Mouse (Mus musculus): ENCODE measurements around the gene Glra4. TPM values are rescaled to one million over a fixed set of nuclear protein-coding genes. Genes with fewer than 3 reads are reported as not detected.
A peak's percentile ranks its signal among the peaks of the same experiment; 100 is the strongest.
"Not testable (repeated sequence)": the region's sequence is repeated elsewhere in the genome, so short reads cannot be mapped to it uniquely, and the experiment has no call there.

The Glra4 gene
- polyA plus RNA-seq, 2 experiments, result 0.19 TPM; not detected in 1

DNA sequence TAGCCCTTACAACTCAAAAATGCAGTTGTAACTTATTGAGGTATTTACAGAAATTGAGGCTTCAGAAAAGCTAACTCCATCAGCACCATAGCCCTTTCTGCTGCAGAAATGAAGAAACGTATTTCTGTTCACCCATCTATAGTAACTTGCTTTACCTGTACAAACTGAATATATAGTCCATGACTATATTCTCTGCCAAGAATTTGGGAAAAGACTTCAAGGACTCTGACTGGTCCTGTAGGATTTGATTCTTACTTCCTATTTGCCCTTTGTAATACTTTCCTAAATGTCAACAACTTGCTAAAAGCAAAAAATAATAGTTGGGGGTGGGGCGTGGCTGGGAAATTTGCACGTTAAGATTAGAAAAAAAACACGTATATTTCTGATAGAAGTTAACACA is 47.9 kb downstream of the Glra4 start:
- Histone ChIP-seq H3K9me3 (ENCODE audit: control insufficient read depth, low read length) (no peaks in the 10 kb centered on the region), H3K4me3 (replicated peaks; ENCODE audit: low read length) (no peak overlapping the region), H3K4me2 (replicated peaks; ENCODE audit: low read depth, low read length, severe bottlenecking) (no peak overlapping the region), H3K4me1 (ENCODE audit: control insufficient read depth, insufficient read depth, low read length) (no peaks in the 10 kb centered on the region), H3K27ac (replicated peaks; ENCODE audit: low read depth, low read length) (no peak overlapping the region), H3K36me3 (ENCODE audit: control insufficient read depth, insufficient read depth, low read length) (peaks cover 21% of the 10 kb centered on the region), H3K27me3 (ENCODE audit: control insufficient read depth, insufficient read depth, low read length) (no peaks in the 10 kb centered on the region), H3K9ac (ENCODE audit: low read depth, low read length, severe bottlenecking) (no peak overlapping the region)
- DNase-seq (ENCODE audit: low spot score) (no peak), ATAC-seq (ENCODE audit: low FRiP score, low read depth) (no peak)
- WGBS, result 80% methylated on average over 4 of the region's 4 CpGs
- TF ChIP-seq POLR2A (IDR thresholded peaks at IDR 0.05; ENCODE audit: borderline replicate concordance, extremely low read depth, insufficient read depth, insufficient read length), result no peak

GRCm38 (mm10) chrX:136714742-136715474 is 65.0 kb downstream of the Glra4 start:
- peak; percentile 37; the same call in 1 of the 2 replicates for ATAC-seq (ENCODE audit: low FRiP score, low read depth)
- H3K4me1 ChIP-seq (ENCODE audit: control insufficient read depth, insufficient read depth, low read length); H3K4me2 ChIP-seq (replicated peaks; ENCODE audit: low read depth, low read length, severe bottlenecking); H3K9ac ChIP-seq (ENCODE audit: low read depth, low read length, severe bottlenecking); H3K36me3 ChIP-seq (ENCODE audit: control insufficient read depth, insufficient read depth, low read length); DNase-seq (ENCODE audit: low spot score); H3K9me3 ChIP-seq (ENCODE audit: control insufficient read depth, low read length); H3K4me3 ChIP-seq (replicated peaks; ENCODE audit: low read length); H3K27ac ChIP-seq (replicated peaks; ENCODE audit: low read depth, low read length); H3K27me3 ChIP-seq (ENCODE audit: control insufficient read depth, insufficient read depth, low read length): not testable (repeated sequence)
- WGBS, result 66% methylated on average over 3 of the region's 3 CpGs

GRCm38 (mm10) chrX:136708782-136709181 is 71.2 kb downstream of the Glra4 start:
- no peaks in the 10 kb centered on the region for H3K9me3 ChIP-seq (ENCODE audit: control insufficient read depth, low read length)
- no peak for ATAC-seq (ENCODE audit: low FRiP score, low read depth)
- DNase-seq (ENCODE audit: low spot score), result no peak
- peak overlapping the region; percentile 48 for H3K4me2 ChIP-seq (replicated peaks; ENCODE audit: low read depth, low read length, severe bottlenecking)
- H3K9ac ChIP-seq (ENCODE audit: low read depth, low read length, severe bottlenecking), result peak overlapping the region; percentile 75
- H3K4me1 ChIP-seq (ENCODE audit: control insufficient read depth, insufficient read depth, low read length), result no peaks in the 10 kb centered on the region
- no peak for TF ChIP-seq POLR2A (IDR thresholded peaks at IDR 0.05; ENCODE audit: borderline replicate concordance, extremely low read depth, insufficient read depth, insufficient read length)
- no peaks in the 10 kb centered on the region for H3K27me3 ChIP-seq (ENCODE audit: control insufficient read depth, insufficient read depth, low read length)
- peak overlapping the region; percentile 48 for H3K4me3 ChIP-seq (replicated peaks; ENCODE audit: low read length)
- no peaks in the 10 kb centered on the region for H3K36me3 ChIP-seq (ENCODE audit: control insufficient read depth, insufficient read depth, low read length)
- 26% methylated on average over 14 of the region's 14 CpGs for WGBS
- peak overlapping the region; percentile 82; the same call in 1 of the 2 replicates for H3K27ac ChIP-seq (replicated peaks; ENCODE audit: low read depth, low read length)

DNA sequence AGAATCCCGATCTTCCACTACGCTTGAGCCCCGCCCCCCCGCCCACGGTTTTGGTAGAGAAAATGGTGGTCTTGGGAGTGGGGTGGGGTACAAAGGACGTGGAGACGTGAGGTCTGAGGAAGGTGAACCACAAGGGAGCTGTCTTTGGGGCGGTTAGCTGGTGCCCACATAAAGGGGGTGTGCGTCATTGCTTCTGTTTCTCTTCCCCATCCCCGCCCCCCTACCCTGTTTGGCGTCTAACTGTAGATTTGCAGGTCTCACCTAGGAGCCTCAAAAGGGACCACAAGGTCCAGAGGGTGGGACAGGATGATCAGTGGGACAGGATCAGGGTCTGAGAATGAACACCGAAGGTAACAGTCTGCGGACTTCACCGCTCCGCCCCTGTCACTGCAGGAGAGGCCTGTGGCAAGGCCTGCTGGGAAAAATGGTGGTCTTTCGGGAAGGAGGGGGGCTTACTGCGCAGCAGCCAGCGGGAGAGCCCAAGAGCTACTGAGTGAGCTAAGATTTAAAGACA is 71.7 kb downstream of the Glra4 start:
- Histone ChIP-seq H3K36me3 (ENCODE audit: control insufficient read depth, insufficient read depth, low read length) (no peaks in the 10 kb centered on the region), H3K4me3 (replicated peaks; ENCODE audit: low read length) (peak overlapping the region; percentile 48), H3K9ac (ENCODE audit: low read depth, low read length, severe bottlenecking) (peak overlapping the region; percentile 75), H3K4me2 (replicated peaks; ENCODE audit: low read depth, low read length, severe bottlenecking) (peak overlapping the region; percentile 48), H3K9me3 (ENCODE audit: control insufficient read depth, low read length) (no peaks in the 10 kb centered on the region), H3K27ac (replicated peaks; ENCODE audit: low read depth, low read length) (peak overlapping the region; percentile 82), H3K4me1 (ENCODE audit: control insufficient read depth, insufficient read depth, low read length) (no peaks in the 10 kb centered on the region), H3K27me3 (ENCODE audit: control insufficient read depth, insufficient read depth, low read length) (no peaks in the 10 kb centered on the region)
- DNase-seq (ENCODE audit: low spot score), result peak; percentile 42
- ATAC-seq (ENCODE audit: low FRiP score, low read depth), result peak; percentile 90
- WGBS, result 28% methylated on average over 17 of the region's 18 CpGs
- TF ChIP-seq POLR2A (IDR thresholded peaks at IDR 0.05; ENCODE audit: borderline replicate concordance, extremely low read depth, insufficient read depth, insufficient read length), result 0 out of 2 replicates have a peak, but pooled peaks have one; percentile 31

Other genes starting within 250 kb of the Glra4 start
- gene Kir3dl2, start 236.1 kb downstream of the Glra4 start, polyA plus RNA-seq (2012; rRNA removed), result not detected in 2 replicates
- not detected in 2 replicates for gene Kir3dl2, start 236.1 kb downstream of the Glra4 start, polyA plus RNA-seq (2014; fragmentation: Nextera tagmentation; extraction: Ambion mirVana)
- gene Tceal3, start 189.3 kb downstream of the Glra4 start, polyA plus RNA-seq (2012; rRNA removed), result 25.6 and 70.1 TPM in 2 replicates
- gene Tceal3, start 189.3 kb downstream of the Glra4 start, polyA plus RNA-seq (2014; fragmentation: Nextera tagmentation; extraction: Ambion mirVana), result 21.4 and 27.3 TPM in 2 replicates
- gene Tceal1, start 72.2 kb downstream of the Glra4 start, polyA plus RNA-seq (2012; rRNA removed), result 6.5 and 8.6 TPM in 2 replicates
- gene Tceal1, start 72.2 kb downstream of the Glra4 start, polyA plus RNA-seq (2014; fragmentation: Nextera tagmentation; extraction: Ambion mirVana), result 14.7 and 15.6 TPM in 2 replicates
- 397 and 488 TPM in 2 replicates for gene Morf4l2, start 36.5 kb downstream of the Glra4 start, polyA plus RNA-seq (2012; rRNA removed)
- gene Morf4l2, start 36.5 kb downstream of the Glra4 start, polyA plus RNA-seq (2014; fragmentation: Nextera tagmentation; extraction: Ambion mirVana), result 656 and 663 TPM in 2 replicates
- 16.1 and 16.9 TPM in 2 replicates for gene Plp1, start 42.5 kb upstream of the Glra4 start, polyA plus RNA-seq (2012; rRNA removed)
- 5.8 and 6.2 TPM in 2 replicates for gene Plp1, start 42.5 kb upstream of the Glra4 start, polyA plus RNA-seq (2014; fragmentation: Nextera tagmentation; extraction: Ambion mirVana)
- gene Rab9b, start 88.6 kb upstream of the Glra4 start, polyA plus RNA-seq (2012; rRNA removed), result 0.09 and 0.16 TPM in 2 replicates
- gene Rab9b, start 88.6 kb upstream of the Glra4 start, polyA plus RNA-seq (2014; fragmentation: Nextera tagmentation; extraction: Ambion mirVana), result 0.23 and 0.44 TPM in 2 replicates
- not detected in 2 replicates for gene H2bfm, start 147.2 kb upstream of the Glra4 start, polyA plus RNA-seq (2012; rRNA removed)
- not detected in 2 replicates for gene H2bfm, start 147.2 kb upstream of the Glra4 start, polyA plus RNA-seq (2014; fragmentation: Nextera tagmentation; extraction: Ambion mirVana)
- 13.4 and 19.8 TPM in 2 replicates for gene Tmsb15b2, start 195.4 kb upstream of the Glra4 start, polyA plus RNA-seq (2012; rRNA removed)
- gene Tmsb15b2, start 195.4 kb upstream of the Glra4 start, polyA plus RNA-seq (2014; fragmentation: Nextera tagmentation; extraction: Ambion mirVana), result 51.9 and 55.5 TPM in 2 replicates
- gene Tmsb15l, start 196.7 kb upstream of the Glra4 start, polyA plus RNA-seq (2012; rRNA removed), result 4.8 and 8.3 TPM in 2 replicates
- 5.3 and 6.6 TPM in 2 replicates for gene Tmsb15l, start 196.7 kb upstream of the Glra4 start, polyA plus RNA-seq (2014; fragmentation: Nextera tagmentation; extraction: Ambion mirVana)
- gene Tmsb15b1, start 196.7 kb upstream of the Glra4 start, polyA plus RNA-seq (2012; rRNA removed), result 6.3 and 11.3 TPM in 2 replicates
- 28.5 and 30.8 TPM in 2 replicates for gene Tmsb15b1, start 196.7 kb upstream of the Glra4 start, polyA plus RNA-seq (2014; fragmentation: Nextera tagmentation; extraction: Ambion mirVana)
- 11.4 TPM in 2 replicates for gene Zcchc18, start 213.0 kb upstream of the Glra4 start, polyA plus RNA-seq (2012; rRNA removed)
- 17.1 and 21.3 TPM in 2 replicates for gene Zcchc18, start 213.0 kb upstream of the Glra4 start, polyA plus RNA-seq (2014; fragmentation: Nextera tagmentation; extraction: Ambion mirVana)